Mouse (Mus musculus) adrenal gland, postnatal 25 days (tissue): ENCODE results near the gene Gng2. TPM values are rescaled to one million over a fixed set of nuclear protein-coding genes. Genes with fewer than 3 reads are reported as not detected.

Source experiments
- DNase-seq: peaks from one replicate; pipeline ENCODE4 v3.0.0; 2021; ENCODE audit warnings: mixed read lengths
- total RNA-seq: library from RNA; stranded (reverse); gene quantifications from 2 replicates; pipeline ENCODE4 v1.2.3, GENCODE M21; 2021

Gng2 gene
- total RNA-seq, 1 experiment from 2014 or later = 36.2 TPM

- no peak for DNase-seq
Measured at GRCm38 (mm10) chr14:19858808-19859776, 118.3 kb downstream of the Gng2 start.

DNA sequence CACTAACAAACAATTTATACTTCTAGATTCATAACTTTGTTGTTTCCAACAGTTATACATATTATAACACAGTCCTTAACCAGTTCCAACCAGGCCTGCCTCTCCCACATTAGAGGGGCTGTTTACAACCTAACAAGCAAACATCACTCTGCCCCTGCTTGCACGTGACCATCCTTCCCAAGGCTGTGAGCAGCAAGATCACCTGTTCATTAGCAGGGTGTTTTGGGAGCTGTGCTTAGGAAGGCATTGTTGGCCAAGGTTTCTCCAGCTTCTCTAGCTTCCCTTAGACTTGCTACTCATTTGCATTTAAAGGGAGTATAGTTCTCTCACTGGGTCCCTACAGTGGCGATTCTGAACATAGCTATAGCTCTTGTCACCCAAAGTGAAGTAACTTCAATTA, 119.1 kb downstream of the Gng2 start:
- DNase-seq = no peak

DNA sequence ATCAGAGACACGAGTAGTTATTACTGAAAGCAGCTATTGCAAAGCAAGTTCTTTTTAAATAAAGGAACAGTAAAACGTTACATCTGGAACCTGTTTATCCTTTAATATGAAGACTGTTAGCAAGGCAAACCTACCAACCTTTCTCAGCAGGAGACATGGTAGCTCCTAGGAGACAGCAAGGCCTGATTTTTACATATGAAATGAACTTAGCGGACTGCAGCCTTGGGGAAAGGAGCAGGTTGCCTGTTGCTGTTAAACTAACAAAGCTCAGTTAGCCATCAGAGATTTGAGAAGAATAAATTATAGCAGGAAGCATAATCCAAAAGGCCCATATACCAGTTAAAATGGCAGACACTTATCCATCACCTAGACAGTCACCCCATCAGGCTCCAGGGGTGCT, 124.0 kb downstream of the Gng2 start:
- DNase-seq = no peak

- DNase-seq = peak; percentile 57
Measured at GRCm38 (mm10) chr14:19839600-19840332, 137.7 kb downstream of the Gng2 start.

- no peak for DNase-seq
Measured at GRCm38 (mm10) chr14:19836289-19836688, 141.1 kb downstream of the Gng2 start.

- no peak for DNase-seq
Measured at GRCm38 (mm10) chr14:19825481-19825880, 151.9 kb downstream of the Gng2 start.

- DNase-seq = peak; percentile 95
Measured at GRCm38 (mm10) chr14:19823321-19824142, 153.9 kb downstream of the Gng2 start, which contains the start of gene Rtraf. TSS of gene Rtraf (minus strand) at chr14:19823824.

Other genes starting within 250 kb of the Gng2 start
- 23.5 and 27.4 TPM in 2 replicates for gene Nid2, start 226.4 kb downstream of the Gng2 start, total RNA-seq
- gene Rtraf, start 153.8 kb downstream of the Gng2 start, total RNA-seq = 68.8 and 69.2 TPM in 2 replicates
- gene Saysd1, start 160.9 kb upstream of the Gng2 start, total RNA-seq = 8.2 and 9.0 TPM in 2 replicates
- 5.9 and 12.0 TPM in 2 replicates for gene Kcnk5, start 204.2 kb upstream of the Gng2 start, total RNA-seq